Mouse (Mus musculus) heart, embryonic 14.5 days (tissue): ENCODE measurements around the gene Prl2c5. TPM values are rescaled to one million over a fixed set of nuclear protein-coding genes. Genes with fewer than 3 reads are reported as not detected.
"Not testable (repeated sequence)": the region's sequence is repeated elsewhere in the genome, so short reads cannot be mapped to it uniquely, and the experiment has no call there.

ENCODE experiments used
- ATAC-seq: fragments of 200-750 bp; cut with Nextera tagmentation; 2 replicates; pipeline ENCODE4 v1.8.0; 2017; ENCODE audit warnings: low read depth, moderate TSS enrichment; ENCODE audit not compliant: insufficient number of reproducible peaks, insufficient read depth, low FRiP score
- H3K27ac ChIP-seq, 2 experiments: fragments of 200-500 bp in 1 of 2; fragments of 300-500 bp in 1 of 2; sonication (generic) in 1 of 2; replicated peaks in 1 of 2; 2 replicates each; pipeline ENCODE4 v1.5.1; 2012 to 2014; ENCODE audit warnings: low read depth in 2 of 2, low read length in 2 of 2, control low read depth in 1 of 2, mild to moderate bottlenecking in 1 of 2, mixed read lengths in 1 of 2; ENCODE audit not compliant: control insufficient read depth in 1 of 2, insufficient read depth in 1 of 2
- H3K27me3 ChIP-seq: fragments of 300-500 bp; sonication (generic); 2 replicates; pipeline ENCODE4 v1.6.1; 2014; ENCODE audit warnings: mild to moderate bottlenecking, low read length, control low read depth; ENCODE audit not compliant: control insufficient read depth, insufficient read depth
- H3K36me3 ChIP-seq: fragments of 300-500 bp; sonication (generic); 2 replicates; pipeline ENCODE4 v1.6.1; 2014; ENCODE audit warnings: mild to moderate bottlenecking, control low read depth, low read length, mixed read lengths; ENCODE audit not compliant: control insufficient read depth, insufficient read depth
- H3K4me1 ChIP-seq, 2 experiments: fragments of 200-500 bp in 1 of 2; fragments of 300-500 bp in 1 of 2; sonication (generic) in 1 of 2; 2 replicates each; pipeline ENCODE4 v1.6.1; 2012 to 2014; ENCODE audit warnings: low read length in 2 of 2, control low read depth in 1 of 2, mixed read lengths in 1 of 2; ENCODE audit not compliant: control insufficient read depth in 2 of 2, insufficient read depth in 2 of 2
- H3K4me2 ChIP-seq: fragments of 300-500 bp; sonication (generic); 2 replicates; pipeline ENCODE4 v1.6.1; 2014; ENCODE audit warnings: mild to moderate bottlenecking, low read length
- H3K4me3 ChIP-seq, 2 experiments: fragments of 200-500 bp in 1 of 2; fragments of 300-500 bp in 1 of 2; sonication (generic) in 1 of 2; 2 replicates each; pipeline ENCODE4 v1.5.1; 2012 to 2014; ENCODE audit warnings: low read length in 2 of 2, mild to moderate bottlenecking in 2 of 2, control low read depth in 1 of 2, low read depth in 1 of 2, moderate library complexity in 1 of 2; ENCODE audit not compliant: control insufficient read depth in 1 of 2, insufficient read depth in 1 of 2
- H3K9ac ChIP-seq: fragments of 300-500 bp; sonication (generic); 2 replicates; pipeline ENCODE4 v1.6.1; 2014; ENCODE audit warnings: mild to moderate bottlenecking, low read length
- H3K9me3 ChIP-seq: fragments of 300-500 bp; sonication (generic); 2 replicates; pipeline ENCODE4 v1.6.1; 2016; ENCODE audit warnings: low read length, control low read depth; ENCODE audit not compliant: control insufficient read depth
- WGBS: fragments of 180-500 bp; shearing (Covaris S2); extraction: QIAGEN DNeasy Blood & Tissue Kit; methylation state at CpG from one replicate; pipeline ENCODE4 v1.1.7; 2014; 5-methylcytosine and 5-hydroxymethylcytosine counted together
- polyA plus RNA-seq: library from polyadenylated mRNA; unstranded; fragments of >200 nt; fragmentation: Nextera tagmentation; extraction: Ambion mirVana; gene quantifications from 2 replicates; pipeline ENCODE4 v1.2.1, GENCODE M21; 2014

Gene Prl2c5
- not detected in 2 replicates for polyA plus RNA-seq

- not testable (repeated sequence) for H3K9me3 ChIP-seq, H3K9ac ChIP-seq, H3K27ac ChIP-seq, H3K4me1 ChIP-seq, ATAC-seq, H3K4me2 ChIP-seq, H3K36me3 ChIP-seq, H3K27me3 ChIP-seq, H3K4me3 ChIP-seq
- WGBS, result 55% methylated on average over 2 of the region's 2 CpGs
Observed at GRCm38 (mm10) chr13:13182415-13182814, at the start of gene Prl2c5. Gene Prl2c5 (plus strand): TSS chr13:13182715.

GRCm38 (mm10) chr13:13162777-13163485 is 19.6 kb upstream of the Prl2c5 start:
- H3K27me3 ChIP-seq, H3K36me3 ChIP-seq, H3K27ac ChIP-seq, H3K9ac ChIP-seq, ATAC-seq, H3K9me3 ChIP-seq, H3K4me2 ChIP-seq, H3K4me3 ChIP-seq, H3K4me1 ChIP-seq: not testable (repeated sequence)
- 60% methylated on average over 4 of the region's 7 CpGs for WGBS

- ATAC-seq, result not testable (repeated sequence)
Observed at GRCm38 (mm10) chr13:13168631-13169030, 13.9 kb upstream of the Prl2c5 start.

GRCm38 (mm10) chr13:13173616-13174136 is 8.8 kb upstream of the Prl2c5 start:
- ATAC-seq, H3K9ac ChIP-seq, H3K4me2 ChIP-seq, H3K27ac ChIP-seq, H3K36me3 ChIP-seq, H3K4me3 ChIP-seq, H3K27me3 ChIP-seq, H3K4me1 ChIP-seq, H3K9me3 ChIP-seq: not testable (repeated sequence)
- 57% methylated on average over 1 of the region's 1 CpGs for WGBS

More at GRCm38 (mm10) chr13:13168631-13169030, 13.9 kb upstream of the Prl2c5 start:
- not testable (repeated sequence) for H3K9me3 ChIP-seq, H3K4me2 ChIP-seq, H3K4me3 ChIP-seq, H3K4me1 ChIP-seq, H3K36me3 ChIP-seq, H3K27ac ChIP-seq, H3K9ac ChIP-seq, H3K27me3 ChIP-seq
- 71% methylated on average over 2 of the region's 2 CpGs for WGBS

- H3K27me3 ChIP-seq, H3K9ac ChIP-seq, ATAC-seq, H3K27ac ChIP-seq, H3K4me3 ChIP-seq, H3K36me3 ChIP-seq, H3K9me3 ChIP-seq, H3K4me1 ChIP-seq, H3K4me2 ChIP-seq: not testable (repeated sequence)
- 56% methylated on average over 2 of the region's 2 CpGs for WGBS
Observed at GRCm38 (mm10) chr13:13175736-13176135, 6.8 kb upstream of the Prl2c5 start.

- H3K4me2 ChIP-seq, H3K9me3 ChIP-seq, H3K36me3 ChIP-seq, H3K27ac ChIP-seq, H3K9ac ChIP-seq, H3K4me3 ChIP-seq, ATAC-seq, H3K27me3 ChIP-seq, H3K4me1 ChIP-seq: not testable (repeated sequence)
Observed at GRCm38 (mm10) chr13:13211168-13211567, 28.7 kb downstream of the Prl2c5 start.

- H3K4me2 ChIP-seq, H3K9me3 ChIP-seq, H3K27me3 ChIP-seq, ATAC-seq, H3K27ac ChIP-seq, H3K9ac ChIP-seq, H3K36me3 ChIP-seq, H3K4me1 ChIP-seq, H3K4me3 ChIP-seq: not testable (repeated sequence)
- WGBS, result 75% methylated on average over 2 of the region's 2 CpGs
Observed at GRCm38 (mm10) chr13:13216363-13216762, 33.8 kb downstream of the Prl2c5 start.

GRCm38 (mm10) chr13:13220231-13220630 is 37.7 kb downstream of the Prl2c5 start:
- WGBS, result 57% methylated on average over 5 of the region's 5 CpGs
- H3K36me3 ChIP-seq, H3K4me3 ChIP-seq, H3K4me2 ChIP-seq, H3K9ac ChIP-seq, ATAC-seq, H3K27me3 ChIP-seq, H3K4me1 ChIP-seq, H3K27ac ChIP-seq, H3K9me3 ChIP-seq: not testable (repeated sequence)
